Mouse (Mus musculus) liver, embryonic 14.5 days (tissue): ENCODE results near the gene 4632433K11Rik. TPM values are rescaled to one million over a fixed set of nuclear protein-coding genes. Genes with fewer than 3 reads are reported as not detected.

Source experiments
- ATAC-seq: fragments of 200-750 bp; cut with Nextera tagmentation; 2 replicates; pipeline ENCODE4 v1.8.0; 2017; ENCODE audit warnings: moderate number of reproducible peaks, mild to moderate bottlenecking, moderate library complexity; ENCODE audit not compliant: insufficient read depth
- DNase-seq, 3 experiments: peaks; one replicate each; pipeline ENCODE4 v3.0.0-alpha.2; 2012 to 2013; ENCODE audit warnings: low read depth in 3 of 3, low spot score in 3 of 3
- H3K27ac ChIP-seq: fragments of 300-500 bp; sonication (generic); 2 replicates; pipeline ENCODE4 v1.5.1; 2014; ENCODE audit warnings: moderate library complexity, mild to moderate bottlenecking, control low read depth, inconsistent platforms
- H3K27me3 ChIP-seq: fragments of 300-500 bp; sonication (generic); 2 replicates; pipeline ENCODE4 v1.6.1; 2014; ENCODE audit warnings: mild to moderate bottlenecking, low read length, moderate library complexity; ENCODE audit not compliant: control insufficient read depth, insufficient read depth
- H3K36me3 ChIP-seq: fragments of 300-500 bp; sonication (generic); replicated peaks from 2 replicates; pipeline ENCODE4 v1.6.1; 2014; ENCODE audit warnings: low read depth; ENCODE audit not compliant: control insufficient read depth, insufficient read depth
- H3K4me1 ChIP-seq, 2 experiments: fragments of 200-500 bp in 1 of 2; fragments of 300-500 bp in 1 of 2; sonication (generic) in 1 of 2; replicated peaks; 2 replicates each; pipeline ENCODE4 v1.6.1; 2012 to 2014; ENCODE audit warnings: antibody characterized with exemption in 1 of 2, inconsistent platforms in 1 of 2, low read length in 1 of 2; ENCODE audit not compliant: control insufficient read depth in 2 of 2, insufficient read depth in 2 of 2
- H3K4me2 ChIP-seq: fragments of 300-500 bp; sonication (generic); 2 replicates; pipeline ENCODE4 v1.6.1; 2014; ENCODE audit warnings: low read depth, mild to moderate bottlenecking, control low read depth, moderate library complexity
- H3K4me3 ChIP-seq, 2 experiments: fragments of 200-500 bp in 1 of 2; fragments of 300-500 bp in 1 of 2; sonication (generic) in 1 of 2; 2 replicates each; pipeline ENCODE4 v1.5.1; 2012 to 2014; ENCODE audit warnings: low read depth in 2 of 2, low read length in 2 of 2, mild to moderate bottlenecking in 2 of 2, control low read depth in 1 of 2, inconsistent platforms in 1 of 2, moderate library complexity in 1 of 2; ENCODE audit not compliant: insufficient read depth in 1 of 2
- H3K9ac ChIP-seq: fragments of 300-500 bp; sonication (generic); replicated peaks from 2 replicates; pipeline ENCODE4 v1.6.1; 2014; ENCODE audit warnings: mild to moderate bottlenecking, control low read depth, moderate library complexity
- H3K9me3 ChIP-seq: fragments of 300-500 bp; sonication (generic); 2 replicates; pipeline ENCODE4 v1.6.1; 2016; ENCODE audit warnings: low read length, mixed read lengths; ENCODE audit not compliant: control insufficient read depth
- CTCF ChIP-seq: IDR thresholded peaks from 2 replicates; pipeline ENCODE4 v1.5.1; 2016; ENCODE audit warnings: antibody characterized with exemption, low read depth, control low read depth
- EP300 ChIP-seq: IDR thresholded peaks from 2 replicates; pipeline ENCODE4 v1.6.1; 2016; ENCODE audit warnings: antibody characterized with exemption, low read depth
- WGBS: fragments of 180-500 bp; shearing (Covaris S2); extraction: QIAGEN DNeasy Blood & Tissue Kit; methylation state at CpG from one replicate; pipeline ENCODE4 v1.1.7; 2014; ENCODE audit not compliant: insufficient replicate concordance; 5-methylcytosine and 5-hydroxymethylcytosine counted together
- polyA plus RNA-seq, 2 experiments: library from polyadenylated mRNA; depleted of rRNA in 1 of 2; stranded (reverse) in 1 of 2; unstranded in 1 of 2; fragments of >200 nt; fragmentation: Nextera tagmentation in 1 of 2; extraction: Ambion mirVana in 1 of 2; gene quantifications; 2 replicates each; pipeline versions ENCODE4 v1.2.1 to v1.2.3; 2012 to 2014

Gene 4632433K11Rik
- polyA plus RNA-seq, 2 experiments, result not detected

DNA sequence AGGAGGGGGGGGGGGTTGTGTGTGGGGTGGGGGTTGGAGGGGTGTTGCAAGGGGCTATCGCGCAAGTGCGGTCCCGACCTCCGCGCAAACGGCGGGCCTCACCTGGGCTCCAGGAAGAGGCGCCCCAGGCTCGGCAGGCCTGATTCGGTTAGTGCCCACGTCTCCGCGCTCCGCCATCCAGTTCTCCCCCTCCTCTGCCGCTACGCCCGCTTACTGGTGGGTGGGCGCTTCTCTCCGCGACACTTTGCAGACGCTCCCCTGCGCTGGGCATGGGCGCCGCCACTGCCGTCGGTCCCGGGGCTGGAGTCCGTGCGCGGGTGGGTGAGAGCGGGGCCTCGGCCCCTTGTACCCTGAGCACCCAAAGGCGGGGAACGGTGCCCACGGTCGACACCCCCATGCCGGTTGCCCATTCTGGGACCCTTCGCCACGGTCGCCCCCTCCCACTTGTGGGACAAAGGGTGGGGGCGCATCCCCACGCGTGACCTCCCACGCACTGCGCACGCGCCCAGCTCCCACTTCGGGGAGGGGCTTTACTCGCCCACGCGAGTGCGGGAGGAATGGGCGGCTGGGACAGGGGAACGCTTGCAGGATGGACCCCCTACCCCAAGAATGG, 22.8 kb downstream of the 4632433K11Rik start:
- Histone ChIP-seq H3K9me3 (no peaks in the 10 kb centered on the region), H3K9ac (no peak overlapping the region), H3K27ac (no peak overlapping the region), H3K4me1 (peaks cover 2 to 4% of the 10 kb centered on the region in 2 experiments; a peak in 2 of 4 replicates), H3K4me3 (peak overlapping the region in 1 of 2 experiments; percentile 2; a peak in 2 of 4 replicates), H3K27me3 (peaks cover 71% of the 10 kb centered on the region), H3K4me2 (peak overlapping the region; percentile 19), H3K36me3 (no peaks in the 10 kb centered on the region)
- DNase-seq (no peak), ATAC-seq (no peak)
- WGBS, result 6% methylated on average over 55 of the region's 55 CpGs
- TF ChIP-seq EP300 (no peak), CTCF (no peak)

- no peak for TF ChIP-seq CTCF
- peaks cover 64% of the 10 kb centered on the region for H3K27me3 ChIP-seq
- DNase-seq, result no peak
- H3K9ac ChIP-seq, result no peak overlapping the region
- peaks cover 0 to 2% of the 10 kb centered on the region in 2 experiments; a peak in 2 of 4 replicates for H3K4me1 ChIP-seq
- no peak overlapping the region for H3K4me3 ChIP-seq
- WGBS, result 30% methylated on average over 8 of the region's 8 CpGs
- H3K4me2 ChIP-seq, result no peak overlapping the region
- no peaks in the 10 kb centered on the region for H3K9me3 ChIP-seq
- no peaks in the 10 kb centered on the region for H3K36me3 ChIP-seq
- H3K27ac ChIP-seq, result no peak overlapping the region
- ATAC-seq, result no peak
Observed at GRCm38 (mm10) chr7:5057381-5057780, 23.5 kb downstream of the 4632433K11Rik start.

- no peak for DNase-seq
Observed at GRCm38 (mm10) chr7:5057804-5058203, 23.9 kb downstream of the 4632433K11Rik start.

DNA sequence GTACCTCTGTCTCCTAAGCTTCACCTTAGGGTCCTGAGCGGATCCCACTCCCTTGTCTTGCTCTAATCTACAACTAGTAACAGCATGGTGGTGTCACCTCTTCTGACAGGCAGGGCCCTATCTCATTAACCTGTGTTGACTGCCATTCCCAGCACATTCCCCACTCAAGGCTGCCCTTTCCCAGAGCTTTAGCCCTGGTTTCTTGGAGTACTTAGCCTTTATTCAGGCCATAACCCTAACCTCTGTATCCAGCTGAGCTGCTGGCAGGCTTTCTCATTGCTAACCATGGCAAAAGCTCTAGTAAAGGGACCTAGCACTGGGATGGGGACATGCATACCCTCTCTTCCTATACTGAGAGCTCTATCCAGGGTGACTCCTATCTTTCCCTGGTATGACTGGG, 24.7 kb downstream of the 4632433K11Rik start:
- DNase-seq (no peak), ATAC-seq (no peak)
- Histone ChIP-seq H3K9me3 (no peaks in the 10 kb centered on the region), H3K4me3 (no peak overlapping the region), H3K9ac (no peak overlapping the region), H3K4me1 (peaks cover 0 to 7% of the 10 kb centered on the region in 2 experiments; a peak in 3 of 4 replicates), H3K36me3 (no peaks in the 10 kb centered on the region; the same call in 1 of the 2 replicates), H3K27ac (no peak overlapping the region), H3K27me3 (peaks cover 52% of the 10 kb centered on the region), H3K4me2 (no peak overlapping the region)
- 67% methylated on average over 1 of the region's 1 CpGs for WGBS
- TF ChIP-seq CTCF, result no peak
- TF ChIP-seq EP300, result no peak

More at GRCm38 (mm10) chr7:5057804-5058203, 23.9 kb downstream of the 4632433K11Rik start:
- Histone ChIP-seq H3K4me1 (peaks cover 0 to 2% of the 10 kb centered on the region in 2 experiments; a peak in 2 of 4 replicates), H3K27ac (no peak overlapping the region), H3K9ac (no peak overlapping the region), H3K36me3 (no peaks in the 10 kb centered on the region), H3K9me3 (no peaks in the 10 kb centered on the region), H3K4me2 (no peak overlapping the region), H3K4me3 (no peak overlapping the region), H3K27me3 (peaks cover 60% of the 10 kb centered on the region)
- WGBS, result 19% methylated on average over 11 of the region's 11 CpGs
- ATAC-seq, result no peak
- TF ChIP-seq CTCF (peak; percentile 66), EP300 (no peak)

GRCm38 (mm10) chr7:5059421-5059820, 25.5 kb downstream of the 4632433K11Rik start:
- Histone ChIP-seq H3K27me3 (peaks cover 44% of the 10 kb centered on the region), H3K36me3 (no peaks in the 10 kb centered on the region; the same call in 1 of the 2 replicates), H3K4me2 (peak overlapping the region; percentile 100; the same call in 1 of the 2 replicates), H3K27ac (no peak overlapping the region), H3K4me3 (no peak overlapping the region), H3K9ac (no peak overlapping the region), H3K4me1 (peaks cover 5 to 14% of the 10 kb centered on the region in 2 experiments), H3K9me3 (no peaks in the 10 kb centered on the region)
- no peak for TF ChIP-seq CTCF
- TF ChIP-seq EP300, result no peak
- no peak for ATAC-seq
- no peak for DNase-seq
- 76% methylated on average over 12 of the region's 12 CpGs for WGBS
